Mouse (Mus musculus) limb, embryonic 15.5 days (tissue): ENCODE data around the gene Crebbp. TPM values are rescaled to one million over a fixed set of nuclear protein-coding genes. Genes with fewer than 3 reads are reported as not detected.
"Not testable (repeated sequence)": the region's sequence is repeated elsewhere in the genome, so short reads cannot be mapped to it uniquely, and the experiment has no call there.

ENCODE experiments used
- ATAC-seq: fragments of 200-750 bp; cut with Nextera tagmentation; 2 replicates; pipeline ENCODE4 v1.8.0; 2017; ENCODE audit warnings: low read depth, moderate TSS enrichment; ENCODE audit not compliant: insufficient number of reproducible peaks, low FRiP score, low TSS enrichment
- H3K27ac ChIP-seq: fragments of 300-500 bp; sonication (generic); 2 replicates; pipeline ENCODE4 v1.5.1; 2015; ENCODE audit warnings: moderate library complexity, mild to moderate bottlenecking, inconsistent platforms
- H3K27me3 ChIP-seq: fragments of 300-500 bp; sonication (generic); 2 replicates; pipeline ENCODE4 v1.6.1; 2015; ENCODE audit warnings: inconsistent platforms
- H3K36me3 ChIP-seq: fragments of 300-500 bp; sonication (generic); 2 replicates; pipeline ENCODE4 v1.6.1; 2015; ENCODE audit warnings: inconsistent platforms
- H3K4me1 ChIP-seq: fragments of 300-500 bp; sonication (generic); 2 replicates; pipeline ENCODE4 v1.6.1; 2015; ENCODE audit warnings: inconsistent platforms
- H3K4me2 ChIP-seq: fragments of 300-500 bp; sonication (generic); 2 replicates; pipeline ENCODE4 v1.6.1; 2015; ENCODE audit warnings: mild to moderate bottlenecking, inconsistent platforms
- H3K4me3 ChIP-seq: fragments of 300-500 bp; sonication (generic); 2 replicates; pipeline ENCODE4 v1.5.1; 2015; ENCODE audit warnings: mild to moderate bottlenecking, inconsistent platforms
- H3K9ac ChIP-seq: fragments of 300-500 bp; sonication (generic); 2 replicates; pipeline ENCODE4 v1.6.1; 2015; ENCODE audit warnings: inconsistent platforms
- H3K9me3 ChIP-seq: fragments of 300-500 bp; sonication (generic); 2 replicates; pipeline ENCODE4 v1.6.1; 2016; ENCODE audit warnings: inconsistent platforms
- WGBS: fragments of 180-500 bp; shearing (Covaris S2); methylation state at CpG from one replicate; pipeline ENCODE4 v1.1.7; 2015; 5-methylcytosine and 5-hydroxymethylcytosine counted together
- polyA plus RNA-seq: library from polyadenylated mRNA; unstranded; fragments of >200 nt; fragmentation: Nextera tagmentation; extraction: Ambion mirVana; gene quantifications from 2 replicates; pipeline ENCODE4 v1.2.1, GENCODE M21; 2015

Crebbp gene
- polyA plus RNA-seq, 1 experiment from 2014 or later, result 35.9 TPM

GRCm38 (mm10) chr16:4133754-4134153 lies 80.0 kb downstream of the Crebbp start:
- H3K4me1 ChIP-seq, result no peaks in the 10 kb centered on the region
- peaks cover 38% of the 10 kb centered on the region for H3K36me3 ChIP-seq
- ATAC-seq, result no peak
- no peaks in the 10 kb centered on the region for H3K9me3 ChIP-seq
- no peak overlapping the region for H3K27ac ChIP-seq
- H3K9ac ChIP-seq, result no peak overlapping the region
- no peak overlapping the region for H3K4me3 ChIP-seq
- no peaks in the 10 kb centered on the region for H3K27me3 ChIP-seq
- H3K4me2 ChIP-seq, result no peak overlapping the region
- 100% methylated on average over 1 of the region's 1 CpGs for WGBS

GRCm38 (mm10) chr16:4128894-4129293 lies 84.9 kb downstream of the Crebbp start:
- H3K4me2 ChIP-seq, result no peak overlapping the region
- no peak overlapping the region for H3K9ac ChIP-seq
- H3K4me1 ChIP-seq, result no peaks in the 10 kb centered on the region
- no peaks in the 10 kb centered on the region for H3K9me3 ChIP-seq
- no peak overlapping the region for H3K4me3 ChIP-seq
- no peak for ATAC-seq
- H3K36me3 ChIP-seq, result peaks cover 43% of the 10 kb centered on the region
- no peak overlapping the region for H3K27ac ChIP-seq
- H3K27me3 ChIP-seq, result no peaks in the 10 kb centered on the region
- WGBS, result 74% methylated on average over 1 of the region's 1 CpGs

- H3K9me3 ChIP-seq, result no peaks in the 10 kb centered on the region
- ATAC-seq, result no peak
- 96% methylated on average over 4 of the region's 4 CpGs for WGBS
- H3K27ac ChIP-seq, result no peak overlapping the region
- peaks cover 83% of the 10 kb centered on the region for H3K36me3 ChIP-seq
- no peak overlapping the region for H3K9ac ChIP-seq
- no peaks in the 10 kb centered on the region for H3K4me1 ChIP-seq
- H3K4me2 ChIP-seq, result no peak overlapping the region
- H3K27me3 ChIP-seq, result no peaks in the 10 kb centered on the region
- no peak overlapping the region for H3K4me3 ChIP-seq
These were observed 96.7 kb downstream of the Crebbp start for GRCm38 (mm10) chr16:4117072-4117471.

- 93% methylated on average over 2 of the region's 2 CpGs for WGBS
- H3K4me2 ChIP-seq, result no peak overlapping the region
- H3K9ac ChIP-seq, result no peak overlapping the region
- no peaks in the 10 kb centered on the region for H3K9me3 ChIP-seq
- H3K4me3 ChIP-seq, result no peak overlapping the region
- no peaks in the 10 kb centered on the region for H3K4me1 ChIP-seq
- no peak overlapping the region for H3K27ac ChIP-seq
- H3K36me3 ChIP-seq, result peaks cover 69% of the 10 kb centered on the region
- H3K27me3 ChIP-seq, result no peaks in the 10 kb centered on the region
- no peak for ATAC-seq
These were observed 113.4 kb downstream of the Crebbp start for GRCm38 (mm10) chr16:4100374-4100773.

- H3K9ac ChIP-seq, result no peak overlapping the region
- no peak overlapping the region for H3K4me3 ChIP-seq
- WGBS, result 94% methylated on average over 1 of the region's 1 CpGs
- H3K4me1 ChIP-seq, result no peaks in the 10 kb centered on the region
- peaks cover 77% of the 10 kb centered on the region for H3K36me3 ChIP-seq
- no peaks in the 10 kb centered on the region for H3K9me3 ChIP-seq
- H3K27ac ChIP-seq, result no peak overlapping the region
- no peaks in the 10 kb centered on the region for H3K27me3 ChIP-seq
- no peak for ATAC-seq
- no peak overlapping the region for H3K4me2 ChIP-seq
These were observed 116.3 kb downstream of the Crebbp start for GRCm38 (mm10) chr16:4097521-4097920.

GRCm38 (mm10) chr16:4096898-4097297 lies 116.9 kb downstream of the Crebbp start:
- H3K4me2 ChIP-seq, result no peak overlapping the region
- no peaks in the 10 kb centered on the region for H3K4me1 ChIP-seq
- H3K9me3 ChIP-seq, result no peaks in the 10 kb centered on the region
- no peak for ATAC-seq
- no peak overlapping the region for H3K9ac ChIP-seq
- H3K36me3 ChIP-seq, result peaks cover 81% of the 10 kb centered on the region
- no peak overlapping the region for H3K27ac ChIP-seq
- no peak overlapping the region for H3K4me3 ChIP-seq
- H3K27me3 ChIP-seq, result no peaks in the 10 kb centered on the region

GRCm38 (mm10) chr16:4096141-4096540 lies 117.7 kb downstream of the Crebbp start:
- Histone ChIP-seq H3K27ac (no peak overlapping the region), H3K4me2 (no peak overlapping the region), H3K27me3 (no peaks in the 10 kb centered on the region), H3K4me3 (no peak overlapping the region), H3K9me3 (no peaks in the 10 kb centered on the region), H3K4me1 (no peaks in the 10 kb centered on the region), H3K36me3 (peaks cover 82% of the 10 kb centered on the region), H3K9ac (no peak overlapping the region)
- no peak for ATAC-seq
- 90% methylated on average over 3 of the region's 3 CpGs for WGBS

- H3K9ac ChIP-seq, result no peak overlapping the region
- H3K36me3 ChIP-seq, result peaks cover 87% of the 10 kb centered on the region
- 0 out of 2 replicates have a peak, but pooled peaks have one; percentile 32 for ATAC-seq
- H3K27ac ChIP-seq, result no peak overlapping the region
- no peaks in the 10 kb centered on the region for H3K9me3 ChIP-seq
- no peak overlapping the region for H3K4me3 ChIP-seq
- H3K27me3 ChIP-seq, result no peaks in the 10 kb centered on the region
- no peak overlapping the region for H3K4me2 ChIP-seq
- H3K4me1 ChIP-seq, result no peaks in the 10 kb centered on the region
- 92% methylated on average over 8 of the region's 8 CpGs for WGBS
These were observed 126.4 kb downstream of the Crebbp start for GRCm38 (mm10) chr16:4087214-4087913.

GRCm38 (mm10) chr16:4085851-4086387 lies 127.9 kb downstream of the Crebbp start:
- Histone ChIP-seq H3K4me1 (no peaks in the 10 kb centered on the region), H3K9me3 (no peaks in the 10 kb centered on the region), H3K9ac (no peak overlapping the region), H3K27me3 (no peaks in the 10 kb centered on the region), H3K4me2 (no peak overlapping the region), H3K27ac (no peak overlapping the region), H3K36me3 (peaks cover 84% of the 10 kb centered on the region), H3K4me3 (no peak overlapping the region)
- ATAC-seq, result no peak
- WGBS, result 95% methylated on average over 9 of the region's 9 CpGs

- H3K4me2 ChIP-seq, result no peak overlapping the region
- no peak overlapping the region for H3K4me3 ChIP-seq
- no peak for ATAC-seq
- no peaks in the 10 kb centered on the region for H3K27me3 ChIP-seq
- H3K4me1 ChIP-seq, result no peaks in the 10 kb centered on the region
- no peak overlapping the region for H3K9ac ChIP-seq
- WGBS, result 92% methylated on average over 7 of the region's 7 CpGs
- H3K9me3 ChIP-seq, result no peaks in the 10 kb centered on the region
- H3K36me3 ChIP-seq, result peaks cover 75% of the 10 kb centered on the region
- H3K27ac ChIP-seq, result no peak overlapping the region
These were observed 128.7 kb downstream of the Crebbp start for GRCm38 (mm10) chr16:4085051-4085450.

GRCm38 (mm10) chr16:4080419-4080818 lies 133.4 kb downstream of the Crebbp start:
- H3K4me3 ChIP-seq, H3K27me3 ChIP-seq, H3K4me2 ChIP-seq, ATAC-seq, H3K27ac ChIP-seq, H3K9me3 ChIP-seq, H3K9ac ChIP-seq: not testable (repeated sequence)
- peaks cover 16% of the 10 kb centered on the region for H3K4me1 ChIP-seq
- H3K36me3 ChIP-seq, result peaks cover 30% of the 10 kb centered on the region
- 54% methylated on average over 3 of the region's 3 CpGs for WGBS

GRCm38 (mm10) chr16:4079656-4080055 lies 134.1 kb downstream of the Crebbp start:
- peaks cover 18% of the 10 kb centered on the region for H3K4me1 ChIP-seq
- no peak overlapping the region for H3K4me3 ChIP-seq
- no peak for ATAC-seq
- no peaks in the 10 kb centered on the region for H3K27me3 ChIP-seq
- WGBS, result 68% methylated on average over 1 of the region's 1 CpGs
- H3K36me3 ChIP-seq, result peaks cover 23% of the 10 kb centered on the region
- no peak overlapping the region for H3K27ac ChIP-seq
- H3K9ac ChIP-seq, result no peak overlapping the region
- H3K9me3 ChIP-seq, result no peaks in the 10 kb centered on the region
- no peak overlapping the region for H3K4me2 ChIP-seq
